Mouse (Mus musculus) cerebellum, adult 2 months (tissue): ENCODE data around the gene Ppib.

Source experiments
- CTCF ChIP-seq: fragments of 200-500 bp; IDR thresholded peaks from 2 replicates; pipeline ENCODE4 v1.5.1; 2011; ENCODE audit warnings: low read depth, mild to moderate bottlenecking, control low read depth, low read length, moderate library complexity, borderline replicate concordance; ENCODE audit not compliant: insufficient read depth
- POLR2A ChIP-seq: fragments of 200-500 bp; IDR thresholded peaks from 2 replicates; pipeline ENCODE4 v1.6.1; 2011; ENCODE audit warnings: low read length, control low read depth, borderline replicate concordance; ENCODE audit not compliant: insufficient read depth

- no peak for TF ChIP-seq CTCF
- no peak for TF ChIP-seq POLR2A
Measured at GRCm38 (mm10) chr9:66063446-66063845, 3.4 kb downstream of the Ppib start.
